Mouse (Mus musculus) retina, postnatal 1 day (tissue): Measurements from ENCODE around the gene Nat8f4.
"Not testable (repeated sequence)": the region's sequence is repeated elsewhere in the genome, so short reads cannot be mapped to it uniquely, and the experiment has no call there.

ENCODE experiments used
- DNase-seq: peaks from one replicate; pipeline ENCODE4 v3.0.0-alpha.2; 2012

Gene Nat8f4

DNA sequence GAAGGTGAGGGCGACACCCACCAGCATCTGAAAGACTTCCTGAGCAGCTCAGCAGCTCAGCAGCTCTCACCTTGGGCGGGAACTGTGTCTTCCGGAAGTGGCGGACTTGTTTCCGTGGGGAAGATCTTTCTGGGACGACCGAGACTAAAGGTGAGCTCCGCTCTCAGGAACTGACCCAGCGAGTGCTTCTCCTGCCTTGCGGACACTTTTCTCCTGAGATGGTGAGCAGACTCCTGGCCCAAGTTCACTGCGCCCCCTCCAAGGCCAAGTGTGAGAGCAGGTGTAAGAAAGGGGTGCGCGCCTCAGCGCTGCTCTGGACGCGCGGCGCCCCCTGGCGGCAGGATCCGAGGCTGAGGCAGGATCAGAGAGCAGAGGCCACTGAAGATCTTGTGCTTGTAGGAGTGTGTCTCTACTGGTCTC is at the start of gene Nat8f4:
Gene Nat8f4 (minus strand): TSS at position 243 of the 420 bp plus-strand sequence.
- peak; percentile 70 for DNase-seq

DNA sequence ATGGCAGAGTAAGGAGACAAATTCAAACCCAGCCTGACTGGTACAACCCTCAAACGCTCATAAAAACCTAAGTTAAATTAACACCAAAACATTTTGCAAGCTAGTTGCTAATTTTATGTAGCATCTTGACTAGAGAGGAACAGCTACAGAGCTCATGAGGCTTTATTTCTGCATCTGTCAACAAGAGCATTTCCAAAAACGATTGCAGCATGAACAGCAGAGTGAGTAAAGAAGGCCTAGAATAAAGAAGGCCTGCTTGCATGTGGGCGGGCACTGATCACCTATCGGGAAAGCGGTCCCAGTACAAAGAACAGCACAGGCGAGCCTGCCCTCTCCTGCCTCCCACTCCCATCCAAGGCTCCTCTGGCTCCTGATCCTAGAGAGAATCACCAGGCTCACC is 43.9 kb upstream of the Nat8f4 start:
- DNase-seq = no peak

DNA sequence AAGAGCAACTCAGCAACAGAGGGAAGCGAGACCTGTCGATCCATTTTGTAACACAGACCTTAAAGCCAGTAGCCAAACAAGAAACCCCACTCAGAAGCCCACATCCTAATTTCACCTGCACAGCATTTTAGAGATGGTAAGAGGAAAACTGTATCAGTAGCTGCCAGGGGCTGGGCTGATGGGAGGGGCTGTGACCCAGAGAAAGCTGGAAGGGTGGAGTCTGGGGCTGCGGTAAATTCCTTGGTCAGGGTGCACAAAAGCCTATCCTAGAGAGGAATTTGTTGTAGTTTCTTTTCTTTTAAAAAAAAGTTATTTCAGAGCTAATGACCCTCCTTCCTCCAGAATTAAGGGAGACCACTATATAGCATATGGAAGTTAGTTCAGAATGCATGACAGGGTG is 37.8 kb upstream of the Nat8f4 start:
- no peak for DNase-seq

GRCm38 (mm10) chr6:85938701-85939100 is 34.0 kb upstream of the Nat8f4 start:
- no peak for DNase-seq

GRCm38 (mm10) chr6:85936508-85937465 is 32.1 kb upstream of the Nat8f4 start:
- peak; percentile 92 for DNase-seq

GRCm38 (mm10) chr6:85935646-85936045 is 31.0 kb upstream of the Nat8f4 start:
- DNase-seq = peak; percentile 11

- DNase-seq = no peak
Observed at GRCm38 (mm10) chr6:85934047-85934446, 29.4 kb upstream of the Nat8f4 start.

DNA sequence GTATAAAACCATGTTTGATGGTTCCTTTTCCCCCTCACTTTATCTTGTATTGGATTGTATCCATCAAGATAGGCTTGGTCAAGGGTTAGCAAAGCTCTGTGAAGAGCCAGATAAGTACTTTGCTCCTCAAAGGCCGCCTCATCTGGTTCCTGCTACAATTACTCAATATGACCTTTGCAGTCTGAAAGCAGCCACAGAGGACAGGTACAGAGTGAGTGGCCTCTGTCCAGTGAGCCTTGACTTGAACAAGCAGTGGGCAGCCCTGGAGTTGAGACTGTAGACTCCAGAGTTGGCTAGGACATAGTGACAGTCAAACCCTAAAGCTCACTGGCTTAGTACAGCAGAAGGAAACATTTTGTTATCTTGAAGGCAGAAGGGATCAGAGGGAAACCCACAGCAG is 24.6 kb upstream of the Nat8f4 start:
- no peak for DNase-seq

GRCm38 (mm10) chr6:85927476-85928464 is 23.1 kb upstream of the Nat8f4 start:
- DNase-seq = no peak

GRCm38 (mm10) chr6:85926709-85927108 is 22.0 kb upstream of the Nat8f4 start:
- no peak for DNase-seq

DNA sequence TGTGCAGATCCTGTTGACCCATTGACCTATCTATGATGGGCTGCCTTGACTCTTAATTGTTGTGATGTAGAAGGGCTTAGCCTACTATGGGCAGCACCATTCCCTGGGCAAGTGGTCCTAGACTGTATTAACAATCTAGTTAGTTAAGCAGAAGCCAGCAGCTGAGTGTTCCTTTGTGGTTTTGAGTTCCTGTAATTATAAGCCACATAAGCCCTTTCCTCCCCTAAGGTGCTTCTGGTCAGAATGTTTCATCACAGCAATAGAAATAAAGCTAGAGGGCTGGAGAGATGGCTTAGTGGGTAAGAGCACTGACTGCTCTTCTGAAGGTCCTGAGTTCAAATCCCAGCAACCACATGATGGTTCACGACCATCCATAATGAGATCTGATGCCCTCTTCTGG is 19.0 kb upstream of the Nat8f4 start:
- DNase-seq = no peak

- no peak for DNase-seq
Observed at GRCm38 (mm10) chr6:85919401-85919800, 14.7 kb upstream of the Nat8f4 start.

DNA sequence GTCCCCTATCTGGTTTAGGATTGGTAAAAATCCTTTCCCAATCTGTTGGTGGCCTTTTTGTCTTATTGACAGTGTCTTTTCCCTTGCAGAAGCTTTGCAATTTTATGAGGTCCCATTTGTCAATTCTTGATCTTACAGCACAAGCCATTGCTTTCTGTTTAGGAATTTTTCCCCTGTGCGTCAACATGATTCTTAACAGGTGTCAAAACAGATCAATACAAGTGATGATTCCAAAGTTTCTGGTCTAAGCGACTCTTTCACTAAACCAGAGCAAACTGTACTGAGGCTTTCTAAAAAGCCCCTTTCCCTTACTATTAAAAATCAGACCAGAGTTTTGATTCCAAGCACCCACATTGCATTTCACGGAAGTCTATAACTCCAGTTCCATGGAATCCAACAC is 13.7 kb upstream of the Nat8f4 start:
- DNase-seq = not testable (repeated sequence)

- no peak for DNase-seq
Observed at GRCm38 (mm10) chr6:85916596-85916995, 11.9 kb upstream of the Nat8f4 start.

GRCm38 (mm10) chr6:85915539-85916513 is 11.1 kb upstream of the Nat8f4 start, which contains the start of gene Nat8f1:
Nat8f1 (minus strand) TSS chr6:85915687.
- peak; percentile 94 for DNase-seq

GRCm38 (mm10) chr6:85915141-85915538 is 10.5 kb upstream of the Nat8f4 start:
- DNase-seq = no peak

DNA sequence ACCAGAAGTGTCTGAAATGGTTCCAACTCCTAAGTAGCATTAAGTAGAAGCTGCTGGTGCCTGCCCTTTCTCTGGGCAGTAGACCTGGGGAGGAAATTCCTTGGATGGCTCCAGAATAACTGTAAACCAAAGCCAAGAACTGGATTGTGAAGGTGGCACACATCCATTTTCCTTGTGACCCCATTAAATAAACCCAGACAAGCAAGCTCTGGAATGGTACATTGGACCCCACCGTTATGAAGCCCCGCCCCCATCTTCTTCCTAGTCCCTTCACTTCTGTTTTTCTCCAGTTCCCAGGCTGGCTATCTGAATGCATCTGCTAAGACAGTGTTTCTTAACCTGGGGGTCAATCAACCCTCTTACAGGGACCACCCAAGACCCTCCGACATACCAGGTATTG is 6.9 kb upstream of the Nat8f4 start, which contains the start of gene Tprkb:
Gene Tprkb (plus strand): TSS at position 279 of the 400 bp plus-strand sequence.
- no peak for DNase-seq

- no peak for DNase-seq
Observed at GRCm38 (mm10) chr6:85909704-85910103, 5.0 kb upstream of the Nat8f4 start.

GRCm38 (mm10) chr6:85908341-85908740 is 3.7 kb upstream of the Nat8f4 start:
- no peak for DNase-seq

DNA sequence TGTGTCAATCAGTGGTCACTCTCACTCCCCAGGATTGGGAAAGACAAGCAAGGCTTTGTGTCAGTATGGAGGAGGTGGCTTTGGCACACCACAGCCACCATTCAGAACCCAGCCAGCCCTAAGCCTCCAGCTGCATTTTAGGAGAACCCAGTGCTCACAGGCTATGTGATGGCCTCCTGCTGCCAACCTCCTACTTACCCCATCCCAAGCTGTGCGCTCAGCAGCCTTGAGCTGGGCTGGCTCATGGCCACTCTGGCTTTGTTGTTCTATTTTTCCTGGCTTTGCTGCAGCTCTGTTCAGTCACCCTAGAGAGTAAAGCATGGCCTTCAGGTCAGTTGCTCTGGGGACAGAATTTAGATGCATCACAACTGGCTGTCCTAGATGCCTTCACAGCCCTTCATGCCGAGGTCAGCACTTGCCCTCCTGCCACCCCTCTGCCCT is 2.2 kb upstream of the Nat8f4 start:
- not testable (repeated sequence) for DNase-seq

DNA sequence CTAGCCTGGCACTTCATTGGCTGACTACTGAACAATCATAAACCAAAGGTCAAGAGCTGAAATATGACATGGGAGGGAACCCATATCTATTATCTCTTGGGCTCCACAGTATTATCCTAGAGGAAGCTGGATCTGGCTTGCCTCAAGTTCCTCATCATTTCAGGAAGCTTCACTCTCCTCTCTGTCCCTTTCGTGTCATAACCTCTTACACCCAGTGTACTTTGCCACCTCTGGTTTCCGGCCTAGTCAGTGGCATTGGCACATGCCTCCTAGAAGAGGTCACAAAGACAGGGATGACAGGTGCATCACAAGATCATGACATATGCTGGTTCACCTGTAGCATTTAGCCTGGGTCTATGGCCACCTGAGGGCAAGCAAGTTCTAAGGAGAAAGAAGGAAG is 2.4 kb downstream of the Nat8f4 start:
- DNase-seq = no peak
